Mouse (Mus musculus) embryo, embryonic 9.5 days (tissue): ENCODE measurements around the gene Slc12a7.
A peak's percentile ranks its signal among the peaks of the same experiment; 100 is the strongest.
"Not testable (repeated sequence)": the region's sequence is repeated elsewhere in the genome, so short reads cannot be mapped to it uniquely, and the experiment has no call there.

ENCODE experiments used
- DNase-seq: peaks from one replicate; pipeline ENCODE4 v3.0.0-alpha.2; 2017; ENCODE audit errors: extremely low spot score

Slc12a7 gene

DNA sequence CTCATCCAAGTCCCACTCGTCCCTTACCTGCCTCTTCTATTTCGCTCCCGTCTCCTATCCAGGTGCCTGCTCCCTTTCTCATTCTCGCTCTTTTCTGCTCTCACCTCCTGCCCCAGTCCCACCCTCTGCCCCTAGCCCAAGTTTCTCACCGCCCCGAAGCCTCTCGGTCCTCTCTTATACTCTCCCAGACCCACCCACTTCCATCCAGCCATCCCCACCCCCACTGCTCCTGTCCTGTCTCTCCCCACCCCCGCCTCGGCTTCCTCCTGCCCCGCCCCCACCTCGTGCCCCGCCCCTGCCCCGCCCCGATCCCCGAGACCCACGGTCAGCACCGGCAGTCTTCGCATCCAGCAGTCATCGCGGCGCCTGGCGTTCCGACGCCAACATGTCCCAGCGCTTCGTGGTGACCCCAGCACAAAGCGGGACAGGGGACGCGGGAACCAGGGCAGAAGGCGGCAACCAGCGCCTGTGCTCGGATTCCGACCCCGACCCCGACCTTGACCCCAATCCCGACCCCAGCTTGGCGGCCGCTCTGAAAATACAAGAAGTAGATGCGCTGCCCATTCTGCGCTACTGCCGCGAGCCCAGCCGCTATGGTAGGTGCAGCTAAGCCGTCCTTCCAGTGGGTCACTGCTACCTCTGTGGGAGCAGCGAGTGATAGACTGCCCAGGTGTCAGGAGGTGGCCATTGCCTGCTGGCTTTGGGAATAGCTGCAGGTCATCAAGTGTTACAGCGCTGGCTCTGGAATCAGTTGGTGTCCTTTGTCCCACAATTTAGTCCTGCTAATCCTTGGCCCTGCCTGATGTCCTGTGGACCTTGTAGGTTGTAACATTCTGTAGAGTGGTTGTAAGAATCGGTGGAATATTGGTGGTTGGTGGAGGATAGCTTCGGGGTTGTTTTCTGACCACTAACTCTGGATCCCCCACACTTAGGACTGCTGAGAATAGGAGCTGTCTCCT lies at the start of gene Slc12a7:
Gene Slc12a7, plus strand, starts transcription at position 353 of the 959 bp plus-strand sequence.
- DNase-seq: peak; percentile 58

- DNase-seq: no peak
Measured at GRCm38 (mm10) chr13:73683682-73684081, 49.2 kb upstream of the Slc12a7 start.

- DNase-seq: no peak
Measured at GRCm38 (mm10) chr13:73684412-73684811, 48.5 kb upstream of the Slc12a7 start.

- DNase-seq: no peak
Measured at GRCm38 (mm10) chr13:73685502-73685901, 47.4 kb upstream of the Slc12a7 start.

- DNase-seq: no peak
Measured at GRCm38 (mm10) chr13:73687601-73688000, 45.3 kb upstream of the Slc12a7 start.

- no peak for DNase-seq
Measured at GRCm38 (mm10) chr13:73688934-73689333, 44.0 kb upstream of the Slc12a7 start.

- DNase-seq: peak; percentile 78
Measured at GRCm38 (mm10) chr13:73692249-73692868, 40.5 kb upstream of the Slc12a7 start.

- DNase-seq: no peak
Measured at GRCm38 (mm10) chr13:73693333-73693732, 39.6 kb upstream of the Slc12a7 start.

DNA sequence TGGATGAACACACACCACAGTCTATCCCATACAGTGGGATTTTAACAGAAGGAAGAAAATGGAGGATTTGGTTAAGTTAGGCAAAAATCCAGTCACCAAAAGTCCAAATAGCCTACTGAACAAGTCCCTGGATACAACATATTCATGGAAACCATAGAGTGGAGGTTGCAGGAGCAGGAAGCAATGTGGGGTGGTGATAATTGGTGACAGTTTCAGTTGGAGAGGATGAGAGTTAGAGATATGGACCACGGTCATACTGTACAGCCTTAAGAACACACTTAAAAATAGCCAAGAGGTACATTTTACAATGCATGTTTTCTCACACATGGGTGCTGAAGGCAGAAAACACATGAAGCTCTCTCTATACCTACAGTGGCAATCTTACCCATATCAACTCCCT lies 37.9 kb upstream of the Slc12a7 start:
- no peak for DNase-seq

GRCm38 (mm10) chr13:73696529-73696928 lies 36.4 kb upstream of the Slc12a7 start:
- no peak for DNase-seq

- DNase-seq: no peak
Measured at GRCm38 (mm10) chr13:73699714-73700113, 33.2 kb upstream of the Slc12a7 start.

- no peak for DNase-seq
Measured at GRCm38 (mm10) chr13:73700554-73700953, 32.3 kb upstream of the Slc12a7 start.

- no peak for DNase-seq
Measured at GRCm38 (mm10) chr13:73701161-73701883, 31.6 kb upstream of the Slc12a7 start.

DNA sequence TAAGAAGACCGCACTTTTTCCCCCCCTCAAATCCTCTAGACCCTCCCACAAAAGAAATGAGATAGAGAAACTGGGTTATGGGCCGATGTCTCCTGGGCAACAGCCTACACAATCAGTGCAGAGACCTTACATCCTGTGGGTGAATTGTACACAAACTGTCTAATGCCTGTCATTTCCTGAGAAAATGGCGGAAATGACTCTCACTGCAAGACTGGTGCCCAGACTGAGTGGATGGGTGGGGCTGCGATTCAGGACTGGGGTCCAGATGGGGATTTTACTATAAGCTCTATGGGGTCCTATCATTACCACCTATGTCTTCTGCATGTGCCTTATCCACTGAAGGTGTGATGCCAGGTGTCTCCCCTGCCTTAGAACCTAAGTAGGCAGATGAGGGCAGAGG lies 30.1 kb upstream of the Slc12a7 start:
- DNase-seq: no peak

DNA sequence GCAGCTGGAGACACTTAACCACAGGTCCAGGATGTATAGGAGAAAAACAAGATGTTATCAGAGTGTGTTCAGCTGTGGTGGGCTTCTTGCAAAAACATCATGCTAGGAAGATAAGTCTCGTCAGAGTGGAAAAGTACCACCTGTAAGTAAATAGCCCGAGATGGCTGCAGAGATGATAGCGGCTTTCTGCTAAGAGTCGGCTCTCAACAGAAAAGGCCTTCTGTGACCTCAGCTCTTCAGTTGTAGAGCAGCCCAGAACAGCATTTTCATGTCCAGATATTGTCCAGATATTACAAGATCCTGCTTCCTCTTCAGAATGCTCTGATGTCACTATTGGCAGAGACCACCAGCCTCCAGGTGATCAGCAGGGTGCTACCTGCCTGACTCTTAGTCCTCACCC lies 29.4 kb upstream of the Slc12a7 start:
- not testable (repeated sequence) for DNase-seq

DNA sequence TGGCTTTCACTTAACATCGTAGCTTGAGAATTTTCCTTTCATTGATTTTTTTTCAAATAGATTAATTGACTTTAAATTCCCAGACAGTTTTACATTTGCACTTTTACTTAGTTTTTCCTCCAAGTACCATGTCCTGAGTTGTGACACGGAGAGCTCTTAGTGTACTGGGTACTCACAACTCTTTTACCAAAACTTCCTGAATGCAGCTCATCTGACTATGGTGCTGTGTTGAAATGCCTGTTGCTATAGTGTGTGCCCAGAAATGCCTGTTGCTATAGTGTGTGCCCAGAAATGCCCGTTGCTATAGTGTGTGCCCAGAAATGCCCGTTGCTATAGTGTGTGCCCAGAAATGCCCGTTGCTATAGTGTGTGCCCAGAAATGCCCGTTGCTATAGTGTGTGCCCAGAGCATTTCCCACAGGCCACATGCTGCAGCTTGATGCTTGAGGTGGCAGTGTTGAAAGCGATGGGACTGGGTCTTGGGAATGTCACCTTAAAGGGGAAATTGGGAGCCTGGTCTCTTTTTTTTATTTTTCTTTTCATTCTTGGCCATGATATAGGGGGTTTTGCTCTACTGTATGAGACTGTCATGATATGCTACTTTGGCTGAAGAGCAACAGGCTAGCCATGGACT lies 28.1 kb upstream of the Slc12a7 start, which contains the start of gene Slc6a19:
Gene Slc6a19, minus strand, starts transcription at position 172 of the 632 bp plus-strand sequence.
- no peak for DNase-seq

GRCm38 (mm10) chr13:73709491-73709890 lies 23.4 kb upstream of the Slc12a7 start:
- no peak for DNase-seq

- DNase-seq: no peak
Measured at GRCm38 (mm10) chr13:73711221-73711620, 21.7 kb upstream of the Slc12a7 start.

- DNase-seq: no peak
Measured at GRCm38 (mm10) chr13:73711803-73712202, 21.1 kb upstream of the Slc12a7 start.

- DNase-seq: no peak
Measured at GRCm38 (mm10) chr13:73712228-73712627, 20.7 kb upstream of the Slc12a7 start.

- no peak for DNase-seq
Measured at GRCm38 (mm10) chr13:73713204-73713603, 19.7 kb upstream of the Slc12a7 start.

- no peak for DNase-seq
Measured at GRCm38 (mm10) chr13:73714020-73714419, 18.9 kb upstream of the Slc12a7 start.
